Mouse (Mus musculus) hindbrain, postnatal 0 days (tissue): ENCODE measurements around the gene Nmu. TPM values are rescaled to one million over a fixed set of nuclear protein-coding genes. Genes with fewer than 3 reads are reported as not detected.

Experiments used
- ATAC-seq: fragments of 200-750 bp; cut with Nextera tagmentation; 2 replicates; pipeline ENCODE4 v1.8.0; 2017; ENCODE audit warnings: mild to moderate bottlenecking, moderate TSS enrichment, moderate library complexity
- DNase-seq: peaks from one replicate; pipeline ENCODE4 v3.0.0-alpha.2; 2015; ENCODE audit warnings: low spot score
- H3K27ac ChIP-seq: fragments of 300-500 bp; sonication (generic); 2 replicates; pipeline ENCODE4 v1.5.1; 2014; ENCODE audit warnings: mild to moderate bottlenecking
- H3K27me3 ChIP-seq: fragments of 300-500 bp; sonication (generic); 2 replicates; pipeline ENCODE4 v1.6.1; 2014; ENCODE audit warnings: low read length, mixed read lengths; ENCODE audit not compliant: insufficient read depth
- H3K36me3 ChIP-seq: fragments of 300-500 bp; sonication (generic); 2 replicates; pipeline ENCODE4 v1.6.1; 2014; ENCODE audit warnings: low read length, mixed read lengths; ENCODE audit not compliant: insufficient read depth
- H3K4me1 ChIP-seq: fragments of 300-500 bp; sonication (generic); 2 replicates; pipeline ENCODE4 v1.6.1; 2014; ENCODE audit warnings: antibody characterized with exemption, low read length, mixed read lengths; ENCODE audit not compliant: insufficient read depth
- H3K4me2 ChIP-seq: fragments of 300-500 bp; sonication (generic); 2 replicates; pipeline ENCODE4 v1.6.1; 2014; ENCODE audit warnings: low read depth, mild to moderate bottlenecking, low read length, moderate library complexity, mixed read lengths
- H3K4me3 ChIP-seq: fragments of 300-500 bp; sonication (generic); 2 replicates; pipeline ENCODE4 v1.5.1; 2014; ENCODE audit warnings: low read length
- H3K9ac ChIP-seq: fragments of 300-500 bp; sonication (generic); replicated peaks from 2 replicates; pipeline ENCODE4 v1.6.1; 2014; ENCODE audit warnings: mild to moderate bottlenecking, low read length, moderate library complexity, mixed read lengths
- H3K9me3 ChIP-seq: fragments of 300-500 bp; sonication (generic); 2 replicates; pipeline ENCODE4 v1.6.1; 2016; ENCODE audit warnings: low read length, mixed read lengths
- CTCF ChIP-seq: IDR thresholded peaks from 2 replicates; pipeline ENCODE4 v1.5.1; 2016; ENCODE audit warnings: antibody characterized with exemption, control low read depth, low read depth
- WGBS: fragments of 180-500 bp; shearing (Covaris S2); extraction: QIAGEN DNeasy Blood & Tissue Kit; methylation state at CpG from one replicate; pipeline ENCODE4 v1.1.7; 2014; 5-methylcytosine and 5-hydroxymethylcytosine counted together
- polyA plus RNA-seq: library from polyadenylated mRNA; unstranded; fragments of >200 nt; fragmentation: Nextera tagmentation; extraction: Ambion mirVana; gene quantifications from 2 replicates; pipeline ENCODE4 v1.2.1, GENCODE M21; 2015
- total RNA-seq: library from RNA; depleted of rRNA; stranded (reverse); fragments of >200 nt; gene quantifications from 2 replicates; pipeline ENCODE4 v1.2.3, GENCODE M21; 2014; rRNA removed

Gene Nmu
- total RNA-seq (1.1 TPM in 1 of 2 replicates, not detected in the other), polyA plus RNA-seq (2.3 and 2.7 TPM in 2 replicates)

GRCm38 (mm10) chr5:76363453-76364104 lies at the start of gene Nmu:
Nmu (minus strand) TSS chr5:76363788.
- H3K27ac ChIP-seq, result no peak within 1 kb of the TSS
- peak within 1 kb of the TSS; percentile 34 for H3K4me3 ChIP-seq
- DNase-seq (no peak), ATAC-seq (peak; percentile 32; the same call in 1 of the 2 replicates)
- H3K4me2 ChIP-seq, result peak within 1 kb of the TSS; percentile 67
- no peak within 1 kb of the TSS for H3K9ac ChIP-seq
- 4% methylated on average over 35 of the region's 35 CpGs for WGBS
- no peak for TF ChIP-seq CTCF
- no peaks in the 10 kb centered on the region for H3K36me3 ChIP-seq
- H3K4me1 ChIP-seq, result 0 out of 2 replicates have a peak, but pooled peaks cover 8% of the 10 kb centered on the region
- H3K27me3 ChIP-seq, result peaks cover 14% of the 10 kb centered on the region; the same call in 1 of the 2 replicates
- H3K9me3 ChIP-seq, result no peaks in the 10 kb centered on the region

- no peak for TF ChIP-seq CTCF
Observed at GRCm38 (mm10) chr5:76411697-76412096, 48.1 kb upstream of the Nmu start.

GRCm38 (mm10) chr5:76394382-76394781 lies 30.8 kb upstream of the Nmu start:
- H3K27me3 ChIP-seq, result no peaks in the 10 kb centered on the region
- ATAC-seq (no peak), DNase-seq (no peak)
- no peak overlapping the region for H3K27ac ChIP-seq
- H3K4me2 ChIP-seq, result no peak overlapping the region
- 87% methylated on average over 5 of the region's 5 CpGs for WGBS
- no peak for TF ChIP-seq CTCF
- H3K36me3 ChIP-seq, result no peaks in the 10 kb centered on the region
- H3K9me3 ChIP-seq, result no peaks in the 10 kb centered on the region
- H3K4me1 ChIP-seq, result no peaks in the 10 kb centered on the region
- no peak overlapping the region for H3K4me3 ChIP-seq
- no peak overlapping the region for H3K9ac ChIP-seq

More at GRCm38 (mm10) chr5:76411697-76412096, 48.1 kb upstream of the Nmu start:
- no peak for ATAC-seq
- H3K9me3 ChIP-seq, result no peaks in the 10 kb centered on the region
- no peak overlapping the region for H3K9ac ChIP-seq
- no peaks in the 10 kb centered on the region for H3K4me1 ChIP-seq
- no peak overlapping the region for H3K4me2 ChIP-seq
- WGBS, result 86% methylated on average over 4 of the region's 4 CpGs
- DNase-seq, result no peak
- H3K4me3 ChIP-seq, result no peak overlapping the region
- no peak overlapping the region for H3K27ac ChIP-seq
- no peaks in the 10 kb centered on the region for H3K27me3 ChIP-seq
- no peaks in the 10 kb centered on the region for H3K36me3 ChIP-seq

GRCm38 (mm10) chr5:76389041-76389795 lies 25.6 kb upstream of the Nmu start:
- H3K4me2 ChIP-seq, result no peak overlapping the region
- H3K9ac ChIP-seq, result no peak overlapping the region
- no peak overlapping the region for H3K27ac ChIP-seq
- H3K27me3 ChIP-seq, result no peaks in the 10 kb centered on the region
- TF ChIP-seq CTCF, result no peak
- H3K36me3 ChIP-seq, result no peaks in the 10 kb centered on the region
- no peak overlapping the region for H3K4me3 ChIP-seq
- H3K4me1 ChIP-seq, result no peaks in the 10 kb centered on the region
- 86% methylated on average over 10 of the region's 10 CpGs for WGBS
- DNase-seq, result no peak
- no peaks in the 10 kb centered on the region for H3K9me3 ChIP-seq
- ATAC-seq, result no peak

- ATAC-seq (no peak), DNase-seq (no peak)
- Histone ChIP-seq H3K9me3 (no peaks in the 10 kb centered on the region), H3K27ac (no peak overlapping the region), H3K9ac (no peak overlapping the region), H3K36me3 (no peaks in the 10 kb centered on the region), H3K4me2 (no peak overlapping the region), H3K27me3 (no peaks in the 10 kb centered on the region), H3K4me1 (no peaks in the 10 kb centered on the region), H3K4me3 (no peak overlapping the region)
- TF ChIP-seq CTCF, result no peak
- WGBS, result 97% methylated on average over 2 of the region's 2 CpGs
Observed at GRCm38 (mm10) chr5:76388474-76388873, 24.9 kb upstream of the Nmu start.

GRCm38 (mm10) chr5:76383673-76384072 lies 20.1 kb upstream of the Nmu start:
- no peak for TF ChIP-seq CTCF
- H3K9ac ChIP-seq, result no peak overlapping the region
- WGBS, result 64% methylated on average over 6 of the region's 6 CpGs
- no peak for ATAC-seq
- H3K4me1 ChIP-seq, result no peaks in the 10 kb centered on the region
- H3K36me3 ChIP-seq, result no peaks in the 10 kb centered on the region
- H3K27ac ChIP-seq, result no peak overlapping the region
- no peak overlapping the region for H3K4me2 ChIP-seq
- DNase-seq, result no peak
- H3K27me3 ChIP-seq, result no peaks in the 10 kb centered on the region
- H3K4me3 ChIP-seq, result no peak overlapping the region
- H3K9me3 ChIP-seq, result no peaks in the 10 kb centered on the region
